Mouse (Mus musculus) adrenal gland, adult 18-20 months (tissue): ENCODE measurements around the gene Tmem127. TPM values are rescaled to one million over a fixed set of nuclear protein-coding genes. Genes with fewer than 3 reads are reported as not detected.

Source experiments
- DNase-seq, 2 experiments: peaks; one replicate each; pipeline ENCODE4 v3.0.0; 2021 to 2022; ENCODE audit warnings: low spot score in 2 of 2
- total RNA-seq, 2 experiments: library from RNA; stranded (reverse); gene quantifications; 1 replicate in 1 of 2; 2 replicates in 1 of 2; pipeline ENCODE4 v1.2.3; 2021

The Tmem127 gene
- total RNA-seq, 2 experiments from 2014 or later = 71.4 to 80.8 TPM

DNA sequence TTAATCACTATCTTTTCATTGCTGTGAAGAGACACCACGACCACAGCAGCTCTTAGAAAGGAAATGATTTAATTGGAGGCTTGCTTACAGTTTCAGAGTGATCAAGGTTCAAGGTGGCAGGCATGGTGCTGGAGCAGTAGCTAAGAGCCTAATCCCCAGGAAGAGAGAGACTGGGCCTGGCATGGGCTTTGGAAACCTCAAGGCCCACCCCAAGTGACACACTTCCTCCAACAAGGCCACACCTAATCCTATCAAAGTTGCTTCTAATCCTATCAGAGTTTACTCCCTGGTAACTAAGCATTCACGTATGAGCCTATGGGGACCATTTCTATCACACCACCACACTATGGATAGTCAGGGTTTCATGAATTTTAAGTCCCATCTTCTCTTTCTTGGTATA lies 62.5 kb downstream of the Tmem127 start:
- DNase-seq = no peak

DNA sequence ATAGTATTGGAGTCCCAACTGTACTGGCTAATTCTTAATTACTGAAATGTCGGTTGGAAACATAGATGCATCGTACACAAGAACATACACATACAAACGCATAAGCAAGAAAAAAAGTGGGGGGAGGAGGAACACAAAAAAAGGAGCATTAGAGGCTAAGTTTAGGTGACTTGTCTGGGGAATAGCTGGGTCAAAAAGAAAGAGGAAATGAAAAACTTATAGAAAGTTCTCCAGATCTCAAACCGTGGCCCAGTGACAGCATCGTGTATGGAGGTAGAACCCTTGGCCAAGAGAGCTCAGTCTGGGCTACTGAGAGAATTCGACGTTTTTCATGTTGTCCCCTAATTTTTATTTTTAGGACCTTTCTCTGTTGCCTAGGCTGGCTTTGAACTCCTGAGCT lies 63.0 kb downstream of the Tmem127 start:
- DNase-seq = no peak

Other genes with a start within 250 kb of the Tmem127 start
- 1 to 10 TPM; 8.1 to 8.2 TPM for gene Ap4e1, start 239.2 kb upstream of the Tmem127 start, total RNA-seq
- gene Blvra, start 177.2 kb upstream of the Tmem127 start, total RNA-seq = 10 to 100 TPM; 21.6 to 33.8 TPM
- 1 to 10 TPM; 1.3 to 1.9 TPM for gene Ncaph, start 114.0 kb upstream of the Tmem127 start, total RNA-seq
- 1 to 10 TPM; 4.7 to 5.8 TPM for gene Itpripl1, start 104.5 kb upstream of the Tmem127 start, total RNA-seq
- 1 to 10 TPM in 1 of 2 experiments, under 1 TPM in 1; 0.96 to 1.5 TPM for gene 1810024B03Rik, start 39.6 kb upstream of the Tmem127 start, total RNA-seq
- 10 to 100 TPM; 63.0 to 68.6 TPM for gene Snrnp200, start 39.5 kb upstream of the Tmem127 start, total RNA-seq
- 100 to 1,000 TPM in 1 of 2 experiments, 10 to 100 TPM in 1; 92.7 to 103 TPM for gene Ciao1, start 92 bp upstream of the Tmem127 start, total RNA-seq
- gene Stard7, start 22.3 kb downstream of the Tmem127 start, total RNA-seq = 100 to 1,000 TPM in 1 of 2 experiments, 10 to 100 TPM in 1; 81.9 to 100 TPM
- gene Dusp2, start 88.3 kb downstream of the Tmem127 start, total RNA-seq = 1 to 10 TPM in 1 of 2 experiments, under 1 TPM in 1; 0.66 to 2.0 TPM
- not detected for gene Astl, start 90.7 kb downstream of the Tmem127 start, total RNA-seq
- 1 to 10 TPM; 1.1 to 1.9 TPM for gene Adra2b, start 115.3 kb downstream of the Tmem127 start, total RNA-seq
- under 1 TPM in 1 of 2 experiments, not detected in 1; 0.19 TPM for gene Gpat2, start 177.3 kb downstream of the Tmem127 start, total RNA-seq
- gene Fahd2a, start 196.7 kb downstream of the Tmem127 start, total RNA-seq = 10 to 100 TPM; 46.4 to 48.2 TPM